Mouse (Mus musculus) thymus, adult 2 months (tissue): ENCODE measurements around the gene Tmem14a. TPM values are rescaled to one million over a fixed set of nuclear protein-coding genes. Genes with fewer than 3 reads are reported as not detected.
"Not testable (repeated sequence)": the region's sequence is repeated elsewhere in the genome, so short reads cannot be mapped to it uniquely, and the experiment has no call there.

Experiments
- DNase-seq: peaks from one replicate; pipeline ENCODE4 v3.0.0; 2021
- H3K27ac ChIP-seq: fragments of 200-500 bp; 2 replicates; pipeline ENCODE4 v1.5.1; 2012; ENCODE audit warnings: low read length, control low read depth; ENCODE audit not compliant: control insufficient read depth, insufficient read depth
- H3K27me3 ChIP-seq: fragments of 200-500 bp; 2 replicates; pipeline ENCODE4 v1.6.1; 2012; ENCODE audit warnings: mild to moderate bottlenecking, low read length, moderate library complexity, mixed read lengths; ENCODE audit not compliant: control insufficient read depth, insufficient read depth
- H3K36me3 ChIP-seq: fragments of 200-500 bp; 2 replicates; pipeline ENCODE4 v1.6.1; 2012; ENCODE audit warnings: mild to moderate bottlenecking, low read length, moderate library complexity; ENCODE audit not compliant: control insufficient read depth, insufficient read depth
- H3K4me1 ChIP-seq: fragments of 200-500 bp; replicated peaks from 2 replicates; pipeline ENCODE4 v1.6.1; 2012; ENCODE audit warnings: low read length; ENCODE audit not compliant: control insufficient read depth, insufficient read depth
- H3K4me3 ChIP-seq: fragments of 200-500 bp; 2 replicates; pipeline ENCODE4 v1.5.1; 2012; ENCODE audit warnings: mild to moderate bottlenecking, low read length, control low read depth, moderate library complexity; ENCODE audit not compliant: control insufficient read depth, insufficient read depth
- CTCF ChIP-seq: fragments of 200-500 bp; IDR thresholded peaks from 2 replicates; pipeline ENCODE4 v1.5.1; 2012; ENCODE audit warnings: mild to moderate bottlenecking, control low read depth, low read length, moderate library complexity, borderline replicate concordance; ENCODE audit not compliant: control insufficient read depth, poor library complexity, insufficient read depth; ENCODE audit errors: extremely low read depth
- POLR2A ChIP-seq: fragments of 200-500 bp; IDR thresholded peaks from 2 replicates; pipeline ENCODE4 v1.6.1; 2012; ENCODE audit warnings: mild to moderate bottlenecking, low read length, control low read depth, moderate library complexity; ENCODE audit not compliant: control insufficient read depth, poor library complexity, insufficient read depth; ENCODE audit errors: extremely low read depth
- WGBS: fragments of 180-500 bp; shearing (Covaris S2); methylation state at CpG from one replicate; pipeline ENCODE4 v1.1.7; 2018; 5-methylcytosine and 5-hydroxymethylcytosine counted together
- polyA plus RNA-seq: library from polyadenylated mRNA; depleted of rRNA; stranded (reverse); fragments of >200 nt; gene quantifications from 2 replicates; pipeline ENCODE4 v1.2.3, GENCODE M21; 2012

Tmem14a gene
- polyA plus RNA-seq, 1 experiment: 2.5 TPM

GRCm38 (mm10) chr1:21253303-21253650, 34.9 kb downstream of the Tmem14a start:
- Histone ChIP-seq H3K4me3 (no peak overlapping the region), H3K27me3 (no peaks in the 10 kb centered on the region), H3K27ac (no peak overlapping the region), H3K4me1 (no peaks in the 10 kb centered on the region), H3K36me3 (no peaks in the 10 kb centered on the region)
- no peak for DNase-seq
- TF ChIP-seq POLR2A (no peak), CTCF (no peak)
- whole genome bisulfite sequencing: 79% methylated on average over 1 of the region's 1 CpGs

GRCm38 (mm10) chr1:21253856-21254255, 35.5 kb downstream of the Tmem14a start:
- WGBS: 89% methylated on average over 4 of the region's 4 CpGs
- Histone ChIP-seq H3K27me3 (no peaks in the 10 kb centered on the region), H3K4me1 (no peaks in the 10 kb centered on the region), H3K27ac (no peak overlapping the region), H3K36me3 (no peaks in the 10 kb centered on the region), H3K4me3 (no peak overlapping the region)
- no peak for DNase-seq
- TF ChIP-seq POLR2A (no peak), CTCF (no peak)

GRCm38 (mm10) chr1:21255625-21256345, 37.4 kb downstream of the Tmem14a start:
- TF ChIP-seq POLR2A (no peak), CTCF (no peak)
- WGBS: 96% methylated on average over 7 of the region's 7 CpGs
- H3K27ac ChIP-seq: no peak overlapping the region

GRCm38 (mm10) chr1:21256391-21256790, 38.0 kb downstream of the Tmem14a start:
- WGBS: 80% methylated on average over 3 of the region's 3 CpGs
- DNase-seq: no peak
- H3K4me3 ChIP-seq: no peak overlapping the region

More at GRCm38 (mm10) chr1:21255625-21256345, 37.4 kb downstream of the Tmem14a start:
- Histone ChIP-seq H3K4me1 (no peaks in the 10 kb centered on the region), H3K36me3 (no peaks in the 10 kb centered on the region), H3K27me3 (no peaks in the 10 kb centered on the region), H3K4me3 (no peak overlapping the region)
- DNase-seq: no peak

GRCm38 (mm10) chr1:21256871-21257270, 38.5 kb downstream of the Tmem14a start:
- Histone ChIP-seq H3K4me1 (no peaks in the 10 kb centered on the region), H3K4me3 (no peak overlapping the region), H3K36me3 (no peaks in the 10 kb centered on the region), H3K27me3 (no peaks in the 10 kb centered on the region), H3K27ac (no peak overlapping the region)
- 92% methylated on average over 5 of the region's 5 CpGs for WGBS
- no peak for DNase-seq
- no peak for TF ChIP-seq POLR2A

More at GRCm38 (mm10) chr1:21256391-21256790, 38.0 kb downstream of the Tmem14a start:
- Histone ChIP-seq H3K27me3 (no peaks in the 10 kb centered on the region), H3K4me1 (no peaks in the 10 kb centered on the region), H3K27ac (no peak overlapping the region), H3K36me3 (no peaks in the 10 kb centered on the region)
- TF ChIP-seq CTCF: no peak
- TF ChIP-seq POLR2A: no peak

- not testable (repeated sequence) for H3K4me1 ChIP-seq, H3K27me3 ChIP-seq, H3K27ac ChIP-seq, H3K4me3 ChIP-seq, H3K36me3 ChIP-seq, DNase-seq
- 94% methylated on average over 8 of the region's 8 CpGs for WGBS
Observed at GRCm38 (mm10) chr1:21259981-21260380, 41.6 kb downstream of the Tmem14a start.

GRCm38 (mm10) chr1:21262401-21262800, 44.0 kb downstream of the Tmem14a start:
- TF ChIP-seq CTCF (no peak), POLR2A (no peak)
- Histone ChIP-seq H3K4me1 (no peaks in the 10 kb centered on the region), H3K36me3 (no peaks in the 10 kb centered on the region), H3K27me3 (no peaks in the 10 kb centered on the region), H3K27ac (no peak overlapping the region), H3K4me3 (no peak overlapping the region)
- no peak for DNase-seq
- WGBS: 91% methylated on average over 5 of the region's 5 CpGs

- no peak for DNase-seq
- Histone ChIP-seq H3K36me3 (no peaks in the 10 kb centered on the region), H3K27ac (no peak overlapping the region), H3K4me3 (no peak overlapping the region), H3K4me1 (no peaks in the 10 kb centered on the region), H3K27me3 (no peaks in the 10 kb centered on the region)
- TF ChIP-seq CTCF: no peak
- TF ChIP-seq POLR2A: no peak
- WGBS: 92% methylated on average over 4 of the region's 4 CpGs
Observed at GRCm38 (mm10) chr1:21263986-21264385, 45.6 kb downstream of the Tmem14a start.
